Comparison of ENCODE assay signal across 23 mouse cellular contexts in genomic region chr5:117182411-117182810, GRCm38 (mm10).
DNase-seq lines count a peak whose midpoint lies in the region; ATAC-seq and TF ChIP-seq lines count a peak whose summit lies in the region.
"Had no signal": no experiment of that assay in that cellular context is flagged by ENCODE, and none has a peak within 500 bp of the region (broad histone marks: within the 10 kb centered on the region; RNA-seq: fewer than 3 reads in every experiment).

No protein-coding gene starts in this region.

- no peak for TF ChIP-seq RAD21 in CH12.LX (IDR thresholded peaks at IDR 0.05; ENCODE audit: low read depth, low read length)

- TF ChIP-seq EP300 in CH12.LX (IDR thresholded peaks at IDR 0.05; ENCODE audit: low read length) = peak; percentile 53; the same call in 1 of the 2 replicates

- intact Hi-C loops in left cerebral cortex, postnatal 14 days (cut with DNase I) = no loop called here

- DNase-seq in CH12.LX (ENCODE audit: extremely low read depth) = no peak
- no peak for DNase-seq in left cerebral cortex, postnatal 14 days (ENCODE audit: low spot score in 2 of 2)
- no peak for DNase-seq in adrenal gland, postnatal 36 days
- DNase-seq: adrenal gland, adult 2 months; cerebellum, adult 2 months; gastrocnemius, postnatal 25 days; heart, postnatal 4 days; liver, embryonic 13.5 days; right cerebral cortex, adult 18-20 months; right cerebral cortex, postnatal 4 days; thymus, postnatal 25 days had no signal

- 76% methylated on average over 3 of the region's 3 CpGs for WGBS in intestine, embryonic 15.5 days
- WGBS in small intestine, adult 2 months = 20% methylated on average over 3 of the region's 3 CpGs

- TF ChIP-seq CTCF in CH12.LX (conservative IDR thresholded peaks at IDR 0.05 in 1 of 2, IDR thresholded peaks at IDR 0.05 in 1 of 2; ENCODE audit: low read depth in 2 of 2, low read length in 2 of 2) = no peak
- TF ChIP-seq CTCF in small intestine, adult 2 months (IDR thresholded peaks at IDR 0.05; ENCODE audit: extremely low read depth, insufficient read length, insufficient replicate concordance, low read depth, low read length) = no peak

- dilution Hi-C loops in CH12.LX (cut with MboI; ENCODE audit: extremely low pct_ligation_motif_present, extremely low pct_unique_long_range_greater_than_20kb, low sequenced_read_pairs) = no loop called here

- H3K4me1 ChIP-seq in megakaryocyte, embryonic 14.5 days = peaks cover 56% of the 10 kb centered on the region
- peaks cover 24 to 49% of the 10 kb centered on the region in 2 experiments for H3K4me1 ChIP-seq in CH12.LX (ENCODE audit: control insufficient read depth in 1 of 2, insufficient read depth in 2 of 2)
- H3K4me1 ChIP-seq in intestine, embryonic 15.5 days (replicated peaks) = no peaks in the 10 kb centered on the region
- H3K4me1 ChIP-seq in small intestine, adult 2 months (ENCODE audit: control insufficient read depth, insufficient read depth, insufficient read length, low read length) = peaks cover 2% of the 10 kb centered on the region; the same call in 1 of the 2 replicates
- H3K4me1 ChIP-seq: embryonic facial prominence, embryonic 15.5 days; hindbrain, embryonic 15.5 days; limb, embryonic 13.5 days; liver, embryonic 13.5 days; midbrain, embryonic 15.5 days had no signal

- no peaks in the 10 kb centered on the region for H3K27me3 ChIP-seq in megakaryocyte, embryonic 14.5 days (replicated peaks)
- no peaks in the 10 kb centered on the region for H3K27me3 ChIP-seq in CH12.LX (replicated peaks)
- H3K27me3 ChIP-seq in intestine, embryonic 15.5 days (replicated peaks) = no peaks in the 10 kb centered on the region
- H3K27me3 ChIP-seq in small intestine, adult 2 months (ENCODE audit: control insufficient read depth, insufficient read depth, low read length) = no peaks in the 10 kb centered on the region
- H3K27me3 ChIP-seq: embryonic facial prominence, embryonic 15.5 days; forebrain, embryonic 15.5 days; hindbrain, embryonic 15.5 days; kidney, embryonic 15.5 days; limb, embryonic 13.5 days; liver, embryonic 13.5 days; midbrain, embryonic 15.5 days; Patski had no signal

- peak overlapping the region; percentile 47 for H3K27ac ChIP-seq in CH12.LX (ENCODE audit: insufficient read depth, low read depth)
- H3K27ac ChIP-seq in intestine, embryonic 15.5 days = no peak overlapping the region
- H3K27ac ChIP-seq in small intestine, adult 2 months (ENCODE audit: insufficient read depth, low read depth, low read length) = peak overlapping the region; percentile 49; the same call in 1 of the 2 replicates
- H3K27ac ChIP-seq: embryonic facial prominence, embryonic 15.5 days; forebrain, embryonic 15.5 days; hindbrain, embryonic 15.5 days; limb, embryonic 13.5 days; midbrain, embryonic 15.5 days had no signal

- TF ChIP-seq POLR2A in CH12.LX (IDR thresholded peaks at IDR 0.05; ENCODE audit: low read depth, low read length) = no peak
- no peak for TF ChIP-seq POLR2A in small intestine, adult 2 months (IDR thresholded peaks at IDR 0.05; ENCODE audit: low read depth, low read length)

- 0 out of 2 replicates have a peak overlapping the region, but pooled peaks have one; percentile 41 for H3K4me2 ChIP-seq in CH12.LX (ENCODE audit: insufficient read depth, low read depth, poor library complexity, severe bottlenecking)
- H3K4me2 ChIP-seq in intestine, embryonic 15.5 days (replicated peaks) = no peak overlapping the region
- H3K4me2 ChIP-seq: embryonic facial prominence, embryonic 15.5 days; forebrain, embryonic 15.5 days; hindbrain, embryonic 15.5 days; kidney, embryonic 15.5 days; limb, embryonic 13.5 days; liver, embryonic 13.5 days; lung, embryonic 14.5 days; midbrain, embryonic 15.5 days had no signal

- H3K79me2 ChIP-seq in CH12.LX (replicated peaks; ENCODE audit: control insufficient read depth, extremely low read depth, insufficient read depth, poor library complexity, severe bottlenecking) = no peaks in the 10 kb centered on the region; the same call in 1 of the 2 replicates

- in situ Hi-C loops in CH12.LX (cut with MboI; ENCODE audit: low pct_ligation_motif_present, low pct_unique_long_range_greater_than_20kb, low sequenced_read_pairs) = no loop called here

- no peak for ATAC-seq in megakaryocyte, adult 5-6 weeks (ENCODE audit: poor library complexity, severe bottlenecking)
- ATAC-seq in intestine, embryonic 15.5 days = peak; percentile 76
- ATAC-seq: forebrain, embryonic 15.5 days; midbrain, embryonic 15.5 days; Patski had no signal

- H3K9me3 ChIP-seq in megakaryocyte, embryonic 14.5 days = peaks cover 21% of the 10 kb centered on the region
- peaks cover 26% of the 10 kb centered on the region for H3K9me3 ChIP-seq in CH12.LX (replicated peaks; ENCODE audit: low read length)
- no peaks in the 10 kb centered on the region for H3K9me3 ChIP-seq in intestine, embryonic 15.5 days
- H3K9me3 ChIP-seq: embryonic facial prominence, embryonic 15.5 days; forebrain, embryonic 15.5 days; hindbrain, embryonic 15.5 days; midbrain, embryonic 15.5 days had no signal

- H3K9ac ChIP-seq in CH12.LX (ENCODE audit: insufficient read depth, low read depth) = 0 out of 2 replicates have a peak overlapping the region, but pooled peaks have one; percentile 11
- H3K9ac ChIP-seq in intestine, embryonic 15.5 days = no peak overlapping the region
- H3K9ac ChIP-seq: embryonic facial prominence, embryonic 15.5 days; forebrain, embryonic 15.5 days; hindbrain, embryonic 15.5 days; kidney, embryonic 15.5 days; limb, embryonic 13.5 days; liver, embryonic 13.5 days; lung, embryonic 14.5 days; midbrain, embryonic 15.5 days had no signal

- H3K36me3 ChIP-seq in megakaryocyte, embryonic 14.5 days (replicated peaks; ENCODE audit: low read length) = peaks cover 98% of the 10 kb centered on the region
- peaks cover 17 to 63% of the 10 kb centered on the region in 2 experiments for H3K36me3 ChIP-seq in CH12.LX (replicated peaks in 1 of 2; ENCODE audit: control insufficient read depth in 1 of 2, insufficient read depth in 1 of 2, low read length in 1 of 2)
- H3K36me3 ChIP-seq in intestine, embryonic 15.5 days = peaks cover 9% of the 10 kb centered on the region
- H3K36me3 ChIP-seq in small intestine, adult 2 months (ENCODE audit: control insufficient read depth, insufficient read depth, low read length) = peaks cover 25% of the 10 kb centered on the region
- H3K36me3 ChIP-seq: forebrain, embryonic 15.5 days; midbrain, embryonic 15.5 days had no signal

- H3K4me3 ChIP-seq in megakaryocyte, embryonic 14.5 days (replicated peaks) = peak overlapping the region; percentile 44
- H3K4me3 ChIP-seq in CH12.LX (replicated peaks in 1 of 3; ENCODE audit: low read depth in 2 of 3, low read length in 2 of 3, poor library complexity in 1 of 3) = no peak overlapping the region
- no peak overlapping the region for H3K4me3 ChIP-seq in intestine, embryonic 15.5 days (replicated peaks)
- no peak overlapping the region for H3K4me3 ChIP-seq in small intestine, adult 2 months (ENCODE audit: low read depth, low read length)
- H3K4me3 ChIP-seq: embryonic facial prominence, embryonic 15.5 days; forebrain, embryonic 15.5 days; hindbrain, embryonic 15.5 days; kidney, embryonic 15.5 days; limb, embryonic 13.5 days; liver, embryonic 13.5 days; midbrain, embryonic 15.5 days had no signal

TF ChIP-seq in CH12.LX, 34 proteins besides CTCF, POLR2A, EP300 and RAD21 (continues in another document):
- 0 out of 2 replicates have a peak, but pooled peaks have one; percentile 34 for TF ChIP-seq MEF2A (IDR thresholded peaks at IDR 0.05; ENCODE audit: borderline replicate concordance, low read depth, low read length)
- no peak for TF ChIP-seq JUN (IDR thresholded peaks at IDR 0.05; ENCODE audit: insufficient read depth, low read depth, low read length)
- TF ChIP-seq IRF4 (IDR thresholded peaks at IDR 0.05; ENCODE audit: low read depth, low read length) = peak; percentile 42; the same call in 1 of the 2 replicates
- no peak for TF ChIP-seq MAFK (IDR thresholded peaks at IDR 0.05; ENCODE audit: insufficient replicate concordance, low read length)
- no peak for TF ChIP-seq UBTF (IDR thresholded peaks at IDR 0.05; ENCODE audit: low read depth, low read length)
- TF ChIP-seq CHD1 (IDR thresholded peaks at IDR 0.05; ENCODE audit: low read depth, low read length) = peak; percentile 89; the same call in 1 of the 2 replicates
- TF ChIP-seq POLR2AphosphoS2 (IDR thresholded peaks at IDR 0.05; ENCODE audit: low read depth, low read length) = no peak
- peak; percentile 75 for TF ChIP-seq BHLHE40 (IDR thresholded peaks at IDR 0.05; ENCODE audit: low read depth, low read length)
- TF ChIP-seq HCFC1 (IDR thresholded peaks at IDR 0.05; ENCODE audit: low read depth, low read length) = no peak
- no peak for TF ChIP-seq USF1 (IDR thresholded peaks at IDR 0.05; ENCODE audit: low read depth, low read length)
- TF ChIP-seq ZC3H11A (IDR thresholded peaks at IDR 0.05; ENCODE audit: low read depth, low read length) = no peak
- TF ChIP-seq MAZ (IDR thresholded peaks at IDR 0.05; ENCODE audit: low read depth, low read length) = no peak
- TF ChIP-seq SIN3A (IDR thresholded peaks at IDR 0.05; ENCODE audit: low read length) = peak; percentile 58
- no peak for TF ChIP-seq GABPA (IDR thresholded peaks at IDR 0.05; ENCODE audit: insufficient replicate concordance, low read depth, low read length)
- no peak for TF ChIP-seq ZNF384 (IDR thresholded peaks at IDR 0.05; ENCODE audit: low read depth, low read length)
- TF ChIP-seq MXI1 (IDR thresholded peaks at IDR 0.05; ENCODE audit: low read depth, low read length) = 0 out of 2 replicates have a peak, but pooled peaks have one; percentile 36
- TF ChIP-seq RCOR1 (conservative IDR thresholded peaks at IDR 0.05; ENCODE audit: low read depth, low read length) = no peak
- no peak for TF ChIP-seq SMC3 (IDR thresholded peaks at IDR 0.05; ENCODE audit: low read depth, low read length)
- TF ChIP-seq NELFE (IDR thresholded peaks at IDR 0.05; ENCODE audit: low read depth, low read length) = no peak
- no peak for TF ChIP-seq ZMIZ1 (IDR thresholded peaks at IDR 0.05; ENCODE audit: low read depth, low read length)
- TF ChIP-seq ELF1 (IDR thresholded peaks at IDR 0.05; ENCODE audit: low read depth, low read length) = peak; percentile 54
- peak; percentile 33; the same call in 1 of the 2 replicates for TF ChIP-seq TCF12 (IDR thresholded peaks at IDR 0.05; ENCODE audit: low read depth, low read length)
- peak; percentile 29; the same call in 1 of the 2 replicates for TF ChIP-seq CHD2 (IDR thresholded peaks at IDR 0.05; ENCODE audit: low read length)
- no peak for TF ChIP-seq PAX5 (IDR thresholded peaks at IDR 0.05; ENCODE audit: low read length)
- peak; percentile 77 for TF ChIP-seq MAX (IDR thresholded peaks at IDR 0.05; ENCODE audit: low read length)
- no peak for TF ChIP-seq E2F4 (IDR thresholded peaks at IDR 0.05; ENCODE audit: insufficient replicate concordance, low read depth, low read length)
- TF ChIP-seq ZKSCAN1 (IDR thresholded peaks at IDR 0.05; ENCODE audit: borderline replicate concordance, low read depth, low read length) = no peak
- no peak for TF ChIP-seq JUND (conservative IDR thresholded peaks at IDR 0.05; ENCODE audit: low read depth, low read length)
